Mouse (Mus musculus) liver, adult 2 months (tissue): Measurements from ENCODE around the gene Aven.

ENCODE experiments used
- CTCF ChIP-seq: fragments of 200-500 bp; IDR thresholded peaks from 2 replicates; pipeline ENCODE4 v1.5.1; 2011; ENCODE audit warnings: low read depth, low read length, control low read depth
- POLR2A ChIP-seq: fragments of 200-500 bp; IDR thresholded peaks from 2 replicates; pipeline ENCODE4 v1.6.1; 2011; ENCODE audit warnings: low read length, control low read depth; ENCODE audit not compliant: insufficient read depth; ENCODE audit errors: extremely low read depth

GRCm38 (mm10) chr2:112677246-112677645, 184.5 kb downstream of the Aven start:
- TF ChIP-seq POLR2A (no peak), CTCF (no peak)
